Mouse (Mus musculus) spleen, embryonic (tissue): Measurements from ENCODE around the gene Myh7.
"Not testable (repeated sequence)": the region's sequence is repeated elsewhere in the genome, so short reads cannot be mapped to it uniquely, and the experiment has no call there.

Experiments
- CTCF ChIA-PET: fragments of 350-600 bp; sonication (Branson Sonifier 250); formaldehyde crosslinking; loops from one replicate; lab custom pipeline; 2022; lab: Charles Lee

The Myh7 gene

GRCm38 (mm10) chr14:55005506-55005905, 11.1 kb upstream of the Myh7 start:
- CTCF ChIA-PET = interaction anchor here (0.7 kb wide), 1 partner anchor 21 kb away, joined by 9 read pairs; no protein-coding TSS in a partner anchor

GRCm38 (mm10) chr14:55003878-55004855, 9.7 kb upstream of the Myh7 start:
- CTCF ChIA-PET = no interaction called here

GRCm38 (mm10) chr14:55002687-55003120, 8.3 kb upstream of the Myh7 start:
- CTCF ChIA-PET = no interaction called here

DNA sequence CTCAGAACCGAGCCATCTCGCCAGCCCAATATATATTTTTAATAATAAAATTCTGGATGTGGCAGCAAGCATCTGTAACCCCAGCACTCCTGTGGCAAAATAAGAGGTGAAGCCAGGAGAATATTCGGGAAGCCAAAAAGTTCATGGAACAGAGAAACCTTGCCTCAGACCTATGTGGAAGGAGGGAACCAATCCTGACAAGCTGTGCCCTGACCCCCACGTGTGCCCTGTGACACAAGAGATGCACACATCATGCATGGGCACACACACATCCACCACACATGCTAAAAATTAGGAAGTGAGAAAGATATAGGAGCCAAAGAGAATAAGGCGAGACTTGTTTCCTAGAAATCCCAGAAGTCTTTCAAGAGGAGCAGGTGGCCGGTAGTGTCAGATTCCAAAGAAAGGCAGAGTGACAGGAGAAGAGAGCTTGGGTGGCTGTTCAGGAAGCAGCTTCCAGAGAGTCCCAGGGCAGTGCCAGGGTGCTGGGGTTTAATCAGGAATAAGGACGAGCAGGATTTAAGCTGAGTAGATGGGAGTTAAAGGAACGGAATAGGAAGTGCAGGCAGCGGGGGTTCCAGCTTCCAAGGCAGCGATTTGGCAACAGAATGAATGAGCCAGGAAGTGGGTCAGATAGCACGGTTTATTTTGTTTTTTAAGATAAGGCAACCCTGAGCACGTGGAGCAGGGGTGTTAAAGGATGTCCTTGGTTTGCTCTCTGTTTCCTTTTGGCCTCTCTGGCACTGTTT, 7.7 kb upstream of the Myh7 start:
- CTCF ChIA-PET = no interaction called here

DNA sequence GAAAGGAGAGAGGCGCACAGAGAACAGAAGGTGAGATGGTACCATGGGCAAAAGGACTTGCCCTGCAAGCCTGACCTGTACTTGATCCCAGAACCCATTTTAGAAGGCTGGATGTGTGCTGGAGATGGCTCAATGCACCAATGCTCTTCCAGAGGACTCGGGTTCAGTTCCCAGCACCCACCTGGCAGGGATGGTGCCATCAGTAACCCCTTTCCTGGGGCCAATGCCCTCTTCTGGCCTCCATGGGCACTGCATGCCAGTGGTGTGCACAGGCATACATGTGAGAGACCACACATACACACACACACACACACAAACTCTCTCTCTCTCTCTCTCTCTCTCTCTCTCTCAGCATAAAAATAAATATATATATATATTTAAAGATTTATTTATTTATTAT, 7.0 kb upstream of the Myh7 start:
- CTCF ChIA-PET = no interaction called here

- CTCF ChIA-PET = no interaction called here
Measured at GRCm38 (mm10) chr14:55000814-55001213, 6.4 kb upstream of the Myh7 start.

DNA sequence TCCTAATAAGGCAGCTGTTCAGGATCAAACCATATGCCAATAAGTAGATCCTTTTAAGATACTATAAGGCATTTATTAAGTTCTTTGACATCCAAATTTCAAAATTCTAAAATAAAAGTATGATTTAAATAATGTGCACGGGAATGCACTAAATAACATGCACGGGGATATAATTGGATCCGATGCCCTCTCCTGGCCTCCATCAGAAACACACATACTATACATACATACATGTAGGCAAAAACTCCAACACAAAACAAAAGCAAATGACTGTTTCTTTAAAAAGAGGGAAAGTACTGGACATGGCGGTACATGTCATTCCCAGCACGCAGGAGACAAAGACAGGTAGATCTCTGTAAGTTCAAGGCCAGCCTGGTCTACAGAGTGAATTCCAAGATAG, 5.4 kb upstream of the Myh7 start:
- CTCF ChIA-PET = not testable (repeated sequence)

- CTCF ChIA-PET = no interaction called here
Measured at GRCm38 (mm10) chr14:54998680-54999079, 4.3 kb upstream of the Myh7 start.

GRCm38 (mm10) chr14:54997297-54997696, 2.9 kb upstream of the Myh7 start:
- CTCF ChIA-PET = no interaction called here

DNA sequence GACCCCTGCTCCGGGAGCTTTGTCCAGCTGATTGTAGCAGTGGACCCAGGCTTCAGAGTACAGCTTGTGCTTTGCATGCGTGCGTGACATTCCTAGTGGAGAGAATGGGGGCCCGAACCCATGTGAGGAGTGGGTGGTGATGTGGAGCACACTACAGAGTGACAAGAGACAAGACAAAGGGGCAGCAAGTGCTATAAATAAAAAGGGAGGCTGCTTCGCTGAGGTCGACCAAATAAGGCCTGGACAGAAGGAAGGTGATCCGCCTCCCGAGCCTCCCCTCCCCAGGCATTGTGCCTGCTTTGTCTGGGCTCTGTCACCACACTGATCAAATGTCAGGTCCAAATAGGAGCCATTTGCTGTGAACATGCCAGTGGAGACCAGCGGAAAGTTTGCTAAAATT, 2.4 kb upstream of the Myh7 start:
- CTCF ChIA-PET = no interaction called here

DNA sequence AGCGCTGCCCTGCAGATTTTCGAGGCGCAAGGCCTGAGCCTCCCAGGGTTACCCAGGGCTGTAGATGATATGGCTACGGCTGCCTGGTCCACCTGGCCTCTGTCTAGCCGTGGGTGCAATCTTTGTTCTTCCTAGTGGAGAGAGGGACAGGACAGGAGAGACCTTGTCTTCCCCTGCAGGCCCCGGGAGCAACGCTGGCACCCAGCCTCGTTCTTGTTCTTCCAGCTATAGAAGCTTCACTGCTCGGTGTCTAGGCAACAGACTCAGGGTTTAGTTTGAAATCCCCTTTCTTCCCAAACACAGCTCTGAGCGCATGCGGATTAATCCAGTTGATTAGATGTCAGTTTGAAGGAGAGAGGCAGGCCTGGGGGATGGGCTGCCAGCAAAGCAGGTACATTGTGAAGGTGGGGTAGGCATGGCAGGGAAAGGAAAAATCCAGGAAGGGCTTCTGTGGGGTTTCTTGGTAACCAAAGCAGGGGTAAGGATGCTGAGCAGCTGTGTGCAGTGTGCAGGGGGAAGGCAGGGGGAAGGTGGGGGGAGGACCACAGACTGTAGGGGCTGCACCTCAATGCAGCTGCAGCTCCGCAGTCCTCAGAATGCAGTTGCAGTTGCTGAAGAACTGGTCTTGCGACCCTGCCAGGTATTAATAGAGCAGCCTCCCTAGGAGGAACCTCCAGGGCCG, 1.2 kb upstream of the Myh7 start:
- CTCF ChIA-PET = interaction anchor here (0.6 kb wide), 1 partner anchor 334 kb away, joined by 4 read pairs; no protein-coding TSS in a partner anchor

- CTCF ChIA-PET = interaction anchor here (0.6 kb wide), 2 partner anchors 91 to 872 kb away, joined by 3 to 4 read pairs; no protein-coding TSS in a partner anchor
Measured at GRCm38 (mm10) chr14:54994869-54995186, 402 bp upstream of the Myh7 start.

- CTCF ChIA-PET = no interaction called here
Measured at GRCm38 (mm10) chr14:54993636-54994035, 790 bp downstream of the Myh7 start.

- CTCF ChIA-PET = no interaction called here
Measured at GRCm38 (mm10) chr14:54992196-54992595, 2.2 kb downstream of the Myh7 start.

- CTCF ChIA-PET = interaction anchor here (0.5 kb wide), 1 partner anchor 146 kb away, joined by 3 read pairs; no protein-coding TSS in a partner anchor
Measured at GRCm38 (mm10) chr14:54989886-54990441, 4.5 kb downstream of the Myh7 start.

GRCm38 (mm10) chr14:54988882-54989281, 5.5 kb downstream of the Myh7 start:
- CTCF ChIA-PET = no interaction called here

DNA sequence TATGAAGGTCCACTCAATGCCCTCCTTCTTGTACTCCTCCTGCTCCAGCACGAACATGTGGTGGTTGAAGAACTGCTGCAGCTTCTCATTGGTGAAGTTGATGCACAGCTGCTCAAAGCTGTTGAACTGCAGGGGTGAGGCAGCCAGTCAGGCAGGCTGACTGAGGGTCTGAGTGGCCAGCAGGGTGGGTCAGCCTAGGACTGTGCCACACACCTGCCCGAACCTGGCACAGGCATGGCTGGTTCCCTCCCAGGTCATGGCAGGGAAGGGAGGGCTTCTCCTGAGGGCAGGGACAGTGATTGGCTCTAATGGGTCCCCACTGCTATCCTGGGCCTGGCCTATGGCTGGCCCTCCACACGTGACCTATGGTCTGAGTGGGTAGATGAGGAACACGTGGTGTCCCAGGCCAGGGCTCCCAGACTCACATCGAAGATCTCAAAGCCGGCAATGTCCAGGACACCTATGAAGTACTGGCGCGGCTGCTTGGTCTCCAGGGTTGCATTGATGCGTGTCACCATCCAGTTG, 6.0 kb downstream of the Myh7 start:
- CTCF ChIA-PET = not testable (repeated sequence)

DNA sequence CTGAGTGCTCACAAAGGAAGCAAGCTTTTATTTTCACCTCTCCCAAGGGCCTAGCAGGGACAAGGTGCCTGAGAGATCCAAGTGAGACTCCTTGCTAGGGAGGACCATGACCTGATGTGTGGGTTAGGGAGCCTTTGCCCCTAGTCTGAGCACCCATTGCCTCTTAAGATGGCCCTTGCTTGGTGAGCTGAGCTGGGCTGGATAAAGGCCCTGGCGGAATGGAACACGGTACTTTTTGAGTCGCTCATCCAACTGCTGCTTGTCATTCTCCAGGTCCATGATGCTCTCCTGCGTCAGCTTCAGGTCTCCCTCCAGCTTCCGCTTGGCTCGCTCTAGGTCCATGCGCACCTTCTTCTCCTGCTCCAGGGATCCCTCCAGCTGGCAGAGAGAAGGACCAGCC, 12.5 kb downstream of the Myh7 start:
- CTCF ChIA-PET = no interaction called here

- CTCF ChIA-PET = no interaction called here
Measured at GRCm38 (mm10) chr14:54978664-54979063, 15.8 kb downstream of the Myh7 start.

DNA sequence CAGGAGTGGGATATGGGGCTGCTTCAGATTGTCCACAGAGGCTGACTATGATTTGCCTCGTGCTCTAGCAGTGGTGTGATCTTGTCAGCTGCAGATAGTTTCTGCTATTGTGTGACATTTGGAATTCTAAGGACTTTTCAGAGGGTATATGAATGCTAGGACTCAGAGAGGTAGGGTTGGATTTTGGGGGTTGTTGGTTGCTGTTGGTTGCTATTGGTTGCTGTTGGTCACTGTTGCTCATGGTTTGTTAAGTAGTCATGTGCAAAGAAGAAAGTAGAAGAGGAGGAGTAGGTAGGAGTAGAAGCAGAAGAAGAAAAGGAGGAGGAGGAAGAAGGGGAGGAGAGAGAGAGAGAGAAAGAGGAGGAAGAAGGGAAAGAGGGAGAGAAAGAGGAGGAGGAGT, 17.8 kb downstream of the Myh7 start, which contains the start of gene Gm17428:
Gene Gm17428 (plus strand): TSS at position 301 of the 400 bp plus-strand sequence.
- CTCF ChIA-PET = no interaction called here
